Mouse (Mus musculus) kidney, embryonic 16.5 days (tissue): ENCODE results near the gene Dennd4c. TPM values are rescaled to one million over a fixed set of nuclear protein-coding genes. Genes with fewer than 3 reads are reported as not detected.

Source experiments
- ATAC-seq: fragments of 200-750 bp; cut with Nextera tagmentation; 2 replicates; pipeline ENCODE4 v1.8.0; 2017; ENCODE audit warnings: moderate TSS enrichment; ENCODE audit not compliant: low FRiP score, low TSS enrichment
- H3K27ac ChIP-seq: fragments of 300-500 bp; sonication (generic); 2 replicates; pipeline ENCODE4 v1.5.1; 2014; ENCODE audit warnings: low read length
- H3K27me3 ChIP-seq: fragments of 300-500 bp; sonication (generic); 2 replicates; pipeline ENCODE4 v1.6.1; 2014; ENCODE audit warnings: low read length, control low read depth, mixed read lengths; ENCODE audit not compliant: insufficient read depth
- H3K36me3 ChIP-seq: fragments of 300-500 bp; sonication (generic); 2 replicates; pipeline ENCODE4 v1.6.1; 2014; ENCODE audit warnings: low read length, control low read depth, mixed read lengths; ENCODE audit not compliant: insufficient read depth
- H3K4me1 ChIP-seq: fragments of 300-500 bp; sonication (generic); 2 replicates; pipeline ENCODE4 v1.6.1; 2014; ENCODE audit warnings: low read length, control low read depth, mixed read lengths; ENCODE audit not compliant: insufficient read depth
- H3K4me2 ChIP-seq: fragments of 300-500 bp; sonication (generic); replicated peaks from 2 replicates; pipeline ENCODE4 v1.6.1; 2014; ENCODE audit warnings: low read depth, low read length
- H3K4me3 ChIP-seq: fragments of 300-500 bp; sonication (generic); 2 replicates; pipeline ENCODE4 v1.5.1; 2014; ENCODE audit warnings: mild to moderate bottlenecking, low read length
- H3K9ac ChIP-seq: fragments of 300-500 bp; sonication (generic); replicated peaks from 2 replicates; pipeline ENCODE4 v1.6.1; 2014; ENCODE audit warnings: low read length
- H3K9me3 ChIP-seq: fragments of 300-500 bp; sonication (generic); 2 replicates; pipeline ENCODE4 v1.6.1; 2016; ENCODE audit warnings: low read length, control low read depth
- WGBS: fragments of 180-500 bp; shearing (Covaris S2); extraction: QIAGEN DNeasy Blood & Tissue Kit; methylation state at CpG from one replicate; pipeline ENCODE4 v1.1.7; 2014; 5-methylcytosine and 5-hydroxymethylcytosine counted together
- polyA plus RNA-seq: library from polyadenylated mRNA; unstranded; fragments of >200 nt; fragmentation: Nextera tagmentation; extraction: Ambion mirVana; gene quantifications from 2 replicates; pipeline ENCODE4 v1.2.1, GENCODE M21; 2015

Gene Dennd4c
- polyA plus RNA-seq, 1 experiment from 2014 or later: 6.5 TPM

DNA sequence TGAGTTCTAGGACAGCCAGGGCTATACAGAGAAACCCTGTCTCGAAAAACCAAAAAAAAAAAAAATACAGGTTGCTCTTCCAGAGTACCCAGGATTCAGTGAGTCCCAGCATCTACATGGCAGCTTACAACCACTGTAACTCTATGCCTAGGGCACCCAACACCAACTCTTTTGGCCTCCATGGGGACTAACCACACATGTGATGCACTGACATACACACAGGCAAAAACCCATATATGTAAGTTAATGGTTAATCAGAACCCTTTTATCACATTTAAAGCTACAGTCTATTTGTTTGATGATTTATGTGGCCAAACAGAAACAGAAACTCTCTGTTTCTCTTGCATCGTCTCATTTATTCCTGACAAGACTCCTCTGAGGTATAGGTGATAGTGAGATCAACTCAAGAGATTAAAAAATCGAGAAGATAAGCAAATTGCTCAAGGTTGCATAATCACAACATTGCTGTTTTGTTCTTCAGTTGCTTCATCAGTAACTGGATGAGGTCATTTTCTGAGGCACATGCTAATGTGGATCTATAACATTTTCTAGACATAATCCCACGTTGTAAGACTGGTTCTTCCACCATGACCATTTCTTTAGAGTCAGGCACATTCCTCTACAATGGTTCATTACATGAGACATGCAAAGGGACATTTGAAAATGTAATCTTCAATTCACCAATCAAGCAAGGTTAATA lies 29.3 kb upstream of the Dennd4c start:
- H3K4me2 ChIP-seq: no peak overlapping the region
- WGBS: 66% methylated on average over 4 of the region's 4 CpGs
- ATAC-seq: no peak
- H3K9ac ChIP-seq: no peak overlapping the region
- H3K4me1 ChIP-seq: no peaks in the 10 kb centered on the region
- H3K27me3 ChIP-seq: no peaks in the 10 kb centered on the region
- no peak overlapping the region for H3K4me3 ChIP-seq
- H3K27ac ChIP-seq: no peak overlapping the region
- H3K9me3 ChIP-seq: no peaks in the 10 kb centered on the region
- H3K36me3 ChIP-seq: no peaks in the 10 kb centered on the region

DNA sequence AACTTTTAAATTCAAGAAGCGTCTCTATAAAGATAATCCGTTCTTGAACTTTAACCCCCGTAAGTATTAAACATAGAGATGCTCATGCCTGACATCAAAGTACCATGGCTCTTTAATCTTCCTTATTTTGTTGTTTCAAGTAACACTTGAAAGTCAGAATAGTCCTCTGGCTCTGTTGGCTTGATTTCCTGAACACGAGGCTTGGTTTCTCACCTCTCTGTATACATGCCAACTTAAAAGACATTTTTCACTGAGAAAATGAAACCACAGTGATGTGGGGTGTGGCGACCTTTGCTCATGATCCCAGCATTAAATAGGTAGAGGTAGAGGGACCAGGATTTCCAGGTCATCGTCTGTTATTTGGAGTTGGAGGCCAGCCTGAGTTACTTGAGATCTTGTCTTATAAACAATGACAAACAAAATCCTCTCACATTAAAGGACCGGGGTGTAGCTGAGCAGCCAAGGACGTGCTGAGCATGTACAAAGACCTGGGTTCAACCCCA lies 26.4 kb upstream of the Dennd4c start:
- Histone ChIP-seq H3K4me1 (no peaks in the 10 kb centered on the region), H3K9ac (no peak overlapping the region), H3K27ac (no peak overlapping the region), H3K36me3 (no peaks in the 10 kb centered on the region), H3K9me3 (no peaks in the 10 kb centered on the region), H3K4me3 (no peak overlapping the region), H3K4me2 (no peak overlapping the region), H3K27me3 (no peaks in the 10 kb centered on the region)
- no peak for ATAC-seq
- 45% methylated on average over 8 of the region's 8 CpGs for WGBS

GRCm38 (mm10) chr4:86725175-86725574 lies 23.2 kb upstream of the Dennd4c start:
- no peaks in the 10 kb centered on the region for H3K9me3 ChIP-seq
- no peak overlapping the region for H3K4me2 ChIP-seq
- no peak overlapping the region for H3K9ac ChIP-seq
- no peak for ATAC-seq
- 23% methylated on average over 4 of the region's 4 CpGs for WGBS
- H3K36me3 ChIP-seq: no peaks in the 10 kb centered on the region
- no peaks in the 10 kb centered on the region for H3K4me1 ChIP-seq
- H3K4me3 ChIP-seq: no peak overlapping the region
- H3K27me3 ChIP-seq: no peaks in the 10 kb centered on the region
- no peak overlapping the region for H3K27ac ChIP-seq

GRCm38 (mm10) chr4:86726141-86726540 lies 22.2 kb upstream of the Dennd4c start:
- H3K27ac ChIP-seq: no peak overlapping the region
- no peaks in the 10 kb centered on the region for H3K4me1 ChIP-seq
- H3K4me3 ChIP-seq: no peak overlapping the region
- H3K27me3 ChIP-seq: no peaks in the 10 kb centered on the region
- ATAC-seq: no peak
- no peak overlapping the region for H3K9ac ChIP-seq
- H3K4me2 ChIP-seq: no peak overlapping the region
- H3K36me3 ChIP-seq: no peaks in the 10 kb centered on the region
- WGBS: 94% methylated on average over 5 of the region's 5 CpGs
- H3K9me3 ChIP-seq: no peaks in the 10 kb centered on the region

- H3K4me2 ChIP-seq: no peak overlapping the region
- ATAC-seq: 0 out of 2 replicates have a peak, but pooled peaks have one; percentile 39
- H3K4me1 ChIP-seq: no peaks in the 10 kb centered on the region
- no peaks in the 10 kb centered on the region for H3K27me3 ChIP-seq
- no peak overlapping the region for H3K4me3 ChIP-seq
- 28% methylated on average over 6 of the region's 6 CpGs for WGBS
- H3K9ac ChIP-seq: no peak overlapping the region
- no peaks in the 10 kb centered on the region for H3K36me3 ChIP-seq
- no peaks in the 10 kb centered on the region for H3K9me3 ChIP-seq
- no peak overlapping the region for H3K27ac ChIP-seq
These were observed 18.5 kb upstream of the Dennd4c start for GRCm38 (mm10) chr4:86729829-86730228.

- H3K4me2 ChIP-seq: no peak overlapping the region
- no peaks in the 10 kb centered on the region for H3K9me3 ChIP-seq
- H3K4me1 ChIP-seq: no peaks in the 10 kb centered on the region
- no peak overlapping the region for H3K27ac ChIP-seq
- H3K36me3 ChIP-seq: no peaks in the 10 kb centered on the region
- ATAC-seq: no peak
- H3K27me3 ChIP-seq: no peaks in the 10 kb centered on the region
- 89% methylated on average over 19 of the region's 19 CpGs for WGBS
- H3K9ac ChIP-seq: no peak overlapping the region
- H3K4me3 ChIP-seq: no peak overlapping the region
These were observed 14.1 kb upstream of the Dennd4c start for GRCm38 (mm10) chr4:86734088-86734841.

- no peaks in the 10 kb centered on the region for H3K4me1 ChIP-seq
- H3K27ac ChIP-seq: no peak overlapping the region
- WGBS: 83% methylated on average over 5 of the region's 5 CpGs
- H3K9ac ChIP-seq: no peak overlapping the region
- no peak for ATAC-seq
- no peaks in the 10 kb centered on the region for H3K27me3 ChIP-seq
- H3K36me3 ChIP-seq: no peaks in the 10 kb centered on the region
- no peak overlapping the region for H3K4me3 ChIP-seq
- peaks cover 8% of the 10 kb centered on the region for H3K9me3 ChIP-seq
- H3K4me2 ChIP-seq: no peak overlapping the region
These were observed 8.9 kb upstream of the Dennd4c start for GRCm38 (mm10) chr4:86739308-86739993.

- H3K9ac ChIP-seq: peak overlapping the region; percentile 98
- peak overlapping the region; percentile 90 for H3K27ac ChIP-seq
- no peaks in the 10 kb centered on the region for H3K36me3 ChIP-seq
- WGBS: under 1% methylated on average over 13 of the region's 13 CpGs
- peak overlapping the region; percentile 87 for H3K4me2 ChIP-seq
- peak overlapping the region; percentile 99 for H3K4me3 ChIP-seq
- no peaks in the 10 kb centered on the region for H3K27me3 ChIP-seq
- H3K9me3 ChIP-seq: no peaks in the 10 kb centered on the region
- ATAC-seq: no peak
- peaks cover 13% of the 10 kb centered on the region for H3K4me1 ChIP-seq
These were observed 1.0 kb downstream of the Dennd4c start for GRCm38 (mm10) chr4:86749361-86749841.

DNA sequence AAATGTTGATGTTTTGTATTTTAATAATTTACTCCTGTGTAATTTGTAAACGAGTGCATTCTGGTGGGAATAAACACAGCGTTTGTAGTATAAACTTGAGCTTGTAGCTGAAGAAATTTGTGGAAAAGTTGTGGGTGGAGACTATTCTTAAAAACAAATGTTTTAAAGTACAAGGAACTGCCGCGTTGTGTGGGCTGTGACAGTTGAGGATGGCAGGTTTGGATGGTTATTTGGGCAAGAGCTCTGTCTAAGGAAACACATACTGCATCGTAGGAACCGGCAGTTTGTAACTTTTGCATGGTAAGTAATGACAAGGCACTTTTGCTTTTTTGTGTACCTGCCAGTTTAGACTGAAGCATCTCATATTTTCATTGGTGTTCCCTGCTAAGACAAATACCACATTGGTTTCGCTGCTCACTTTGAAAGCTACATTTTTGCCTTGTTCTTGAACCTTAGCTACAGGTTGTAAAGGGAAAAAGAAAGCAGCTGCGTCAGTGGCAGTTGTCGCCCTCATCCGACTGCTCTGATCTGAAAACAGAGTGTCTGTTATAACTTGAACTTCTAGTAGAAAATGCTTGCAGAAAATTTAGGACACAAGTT lies 2.1 kb downstream of the Dennd4c start:
- peaks cover 13% of the 10 kb centered on the region for H3K4me1 ChIP-seq
- H3K4me2 ChIP-seq: peak overlapping the region; percentile 39
- ATAC-seq: no peak
- H3K27me3 ChIP-seq: no peaks in the 10 kb centered on the region
- 65% methylated on average over 10 of the region's 10 CpGs for WGBS
- no peaks in the 10 kb centered on the region for H3K36me3 ChIP-seq
- no peak overlapping the region; the same call in 1 of the 2 replicates for H3K9ac ChIP-seq
- H3K27ac ChIP-seq: no peak overlapping the region
- no peaks in the 10 kb centered on the region for H3K9me3 ChIP-seq
- 0 out of 2 replicates have a peak overlapping the region, but pooled peaks have one; percentile 13 for H3K4me3 ChIP-seq
